Mouse (Mus musculus): ENCODE data around the gene Pctp.

Gene Pctp

GRCm38 (mm10) chr11:90002231-90002986, at the start of gene Pctp:
Pctp (minus strand) TSS chr11:90002894.
- DNase-seq (ENCODE audit: low spot score in 2 of 2): no peak

DNA sequence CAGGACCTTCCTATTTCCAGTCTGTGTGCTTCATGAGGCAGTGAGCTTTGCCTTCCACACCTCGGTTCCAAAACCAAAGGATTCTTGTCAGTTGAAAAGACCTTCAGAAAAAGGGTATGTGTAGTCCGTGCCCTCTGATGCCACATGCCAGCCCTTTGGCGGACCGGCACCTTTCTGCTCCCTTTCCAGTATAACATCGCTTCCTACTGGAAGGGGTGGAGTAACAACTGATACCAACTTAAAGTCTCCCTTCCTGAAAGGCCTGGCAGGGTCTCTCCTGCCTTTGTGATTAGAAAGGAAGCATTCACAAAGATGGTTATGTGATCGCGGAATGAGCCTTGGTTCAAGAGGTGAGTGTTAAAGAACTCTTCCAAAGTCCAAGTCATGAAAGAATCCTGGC, 47.3 kb upstream of the Pctp start:
- no peak for DNase-seq (ENCODE audit: low spot score in 2 of 2)

GRCm38 (mm10) chr11:90047271-90047670, 44.6 kb upstream of the Pctp start:
- no peak for DNase-seq (ENCODE audit: low spot score in 2 of 2)

DNA sequence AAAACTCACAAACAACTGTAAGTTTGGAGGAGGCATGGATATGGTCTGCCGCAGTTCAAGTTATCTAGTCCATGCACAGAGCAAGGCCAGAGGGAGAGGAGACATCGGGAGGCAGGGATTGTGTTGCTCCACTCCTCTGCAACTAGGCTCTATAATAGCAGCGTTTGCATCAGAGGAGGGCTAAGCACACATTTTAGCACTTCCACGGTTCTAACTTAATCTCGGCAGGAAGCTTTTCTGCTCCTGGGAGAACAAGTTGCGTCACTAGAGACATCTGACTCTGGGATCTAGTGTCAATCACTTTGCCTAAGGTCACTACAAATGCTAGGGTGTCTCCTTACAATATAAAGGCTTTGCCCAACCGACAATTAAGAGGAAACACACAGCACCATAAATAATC, 43.5 kb upstream of the Pctp start:
- DNase-seq (ENCODE audit: low spot score in 2 of 2): no peak

DNA sequence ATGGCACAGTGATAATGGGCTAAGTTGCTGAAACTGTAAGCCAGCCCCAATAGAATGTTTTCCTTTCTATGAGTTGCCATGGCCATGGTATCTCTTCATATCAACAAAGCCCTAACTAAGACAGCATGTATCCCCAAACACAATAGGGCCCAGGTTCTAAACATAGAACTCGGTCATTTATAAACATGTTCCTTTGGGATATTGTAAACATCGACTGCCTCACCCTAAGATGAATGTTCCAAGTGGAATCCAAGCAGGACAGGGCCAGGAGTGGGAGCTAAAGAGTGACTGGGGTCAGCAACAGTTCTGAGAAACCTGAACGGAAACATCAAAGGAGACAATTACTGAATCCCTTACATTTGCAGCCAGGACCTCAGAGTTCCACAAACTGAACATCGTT, 41.8 kb upstream of the Pctp start:
- DNase-seq (ENCODE audit: low spot score in 2 of 2): no peak

GRCm38 (mm10) chr11:90038022-90038421, 35.3 kb upstream of the Pctp start:
- DNase-seq (ENCODE audit: low spot score in 2 of 2): no peak

- DNase-seq (ENCODE audit: low spot score in 2 of 2): no peak
Measured at GRCm38 (mm10) chr11:90036416-90036815, 33.7 kb upstream of the Pctp start.

- DNase-seq (ENCODE audit: low spot score in 2 of 2): no peak
Measured at GRCm38 (mm10) chr11:90035532-90035931, 32.8 kb upstream of the Pctp start.

DNA sequence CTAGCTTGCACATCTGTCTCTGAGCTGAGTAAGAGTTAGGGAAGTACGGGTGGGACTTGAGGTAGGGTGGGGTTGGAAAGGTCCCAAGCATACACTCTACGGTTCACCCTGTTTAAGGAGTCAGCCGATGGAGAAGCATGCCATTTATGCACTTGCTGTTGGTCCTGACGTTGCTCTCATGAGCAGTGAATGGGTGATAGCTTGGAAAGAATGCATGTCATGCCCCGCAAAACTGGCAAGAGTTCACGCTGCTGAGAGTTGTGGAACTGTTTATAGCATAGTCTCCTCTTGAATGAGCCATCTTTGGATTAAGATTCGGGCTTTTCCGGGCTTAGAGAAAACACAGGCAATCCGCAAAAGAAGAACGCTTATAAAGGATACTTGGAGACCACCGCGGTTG, 32.0 kb upstream of the Pctp start:
- DNase-seq (ENCODE audit: low spot score in 2 of 2): no peak

DNA sequence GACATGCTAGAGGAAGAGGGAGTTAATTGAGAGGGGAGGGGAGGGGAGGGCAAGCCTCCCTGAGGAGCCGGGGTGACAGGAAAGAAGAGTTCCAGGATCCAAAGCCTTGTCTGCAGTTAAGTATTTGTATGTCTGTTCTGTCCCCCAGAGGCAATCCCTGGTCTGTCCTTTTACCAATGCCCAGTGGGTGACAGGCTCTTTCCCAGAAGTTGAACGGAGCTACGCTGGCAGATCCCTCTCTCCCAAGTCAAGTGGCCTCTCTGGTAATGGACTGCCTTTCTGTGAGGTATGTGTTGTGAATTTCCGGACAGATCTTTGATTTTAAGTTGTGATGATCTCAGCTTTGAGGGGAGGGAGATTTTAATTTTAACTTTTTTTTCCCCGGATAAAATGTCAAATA, 30.7 kb upstream of the Pctp start:
- no peak for DNase-seq (ENCODE audit: low spot score in 2 of 2)

- DNase-seq (ENCODE audit: low spot score in 2 of 2): no peak
Measured at GRCm38 (mm10) chr11:90032807-90033206, 30.1 kb upstream of the Pctp start.

- no peak for DNase-seq (ENCODE audit: low spot score in 2 of 2)
Measured at GRCm38 (mm10) chr11:90031076-90031475, 28.4 kb upstream of the Pctp start.

DNA sequence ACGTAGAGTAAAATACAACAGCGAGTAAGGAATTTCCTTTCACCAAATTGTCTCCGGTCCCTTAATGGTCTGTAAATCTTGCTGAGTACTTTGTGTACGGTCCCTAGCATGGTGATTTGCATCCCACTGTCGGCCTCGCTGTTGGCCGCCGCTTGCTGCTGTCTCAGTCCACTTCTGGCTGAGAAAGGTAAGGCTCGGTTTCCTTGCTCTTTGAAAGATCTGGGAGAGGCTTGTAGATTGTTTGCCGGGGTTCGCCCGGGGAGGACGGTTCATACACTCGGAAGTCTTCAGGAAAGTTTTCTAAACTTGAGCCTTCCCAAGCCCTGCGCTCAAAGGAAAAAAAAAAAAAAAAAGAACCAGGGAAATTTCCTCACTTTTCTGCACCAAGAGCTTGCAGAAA, 27.9 kb upstream of the Pctp start:
- no peak for DNase-seq (ENCODE audit: low spot score in 2 of 2)

DNA sequence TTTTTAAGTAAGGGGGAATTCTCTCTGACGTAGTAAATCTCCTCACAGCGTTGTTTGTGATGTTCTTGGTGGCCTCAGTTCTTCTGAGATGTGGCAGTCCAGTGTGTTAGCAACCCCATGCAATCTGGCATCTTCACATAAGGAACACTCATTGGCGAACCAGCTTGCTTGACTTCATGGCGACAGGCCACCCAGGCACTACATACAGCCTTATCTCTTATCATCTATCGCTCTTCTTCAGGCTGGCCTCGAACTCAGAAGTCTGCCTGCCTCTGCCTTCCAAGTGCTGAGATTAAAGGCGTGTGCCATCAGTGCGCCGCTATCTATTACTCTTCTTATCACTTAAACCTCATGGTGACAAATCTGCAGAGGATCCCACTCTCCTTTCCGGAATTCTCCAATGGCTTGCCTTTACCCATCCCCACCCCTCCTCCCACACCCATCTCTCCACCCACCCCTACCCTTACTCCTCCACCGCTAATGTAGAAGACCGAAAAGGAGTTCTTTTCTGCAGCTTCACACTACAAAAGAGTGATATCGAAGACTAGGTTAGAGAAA, 27.2 kb upstream of the Pctp start, which contains the start of gene Tmem100:
Tmem100 (plus strand) TSS at position 508 of the 558 bp plus-strand sequence.
- DNase-seq (ENCODE audit: low spot score in 2 of 2): no peak

GRCm38 (mm10) chr11:90029354-90029753, 26.7 kb upstream of the Pctp start:
- DNase-seq (ENCODE audit: low spot score in 2 of 2): no peak

- no peak for DNase-seq (ENCODE audit: low spot score in 2 of 2)
Measured at GRCm38 (mm10) chr11:90028746-90029145, 26.1 kb upstream of the Pctp start.

GRCm38 (mm10) chr11:90027216-90027615, 24.5 kb upstream of the Pctp start:
- DNase-seq (ENCODE audit: low spot score in 2 of 2): no peak

- DNase-seq (ENCODE audit: low spot score in 2 of 2): no peak
Measured at GRCm38 (mm10) chr11:90026802-90027174, 24.1 kb upstream of the Pctp start.

GRCm38 (mm10) chr11:90025891-90026801, 23.5 kb upstream of the Pctp start:
- no peak for DNase-seq (ENCODE audit: low spot score in 2 of 2)

GRCm38 (mm10) chr11:90019161-90019560, 16.5 kb upstream of the Pctp start:
- no peak for DNase-seq (ENCODE audit: low spot score in 2 of 2)

- DNase-seq (ENCODE audit: low spot score in 2 of 2): no peak
Measured at GRCm38 (mm10) chr11:90015281-90015680, 12.6 kb upstream of the Pctp start.

GRCm38 (mm10) chr11:90013657-90014056, 11.0 kb upstream of the Pctp start:
- DNase-seq (ENCODE audit: low spot score in 2 of 2): no peak

Measured in right cerebral cortex, postnatal 36 days (tissue).